Mouse (Mus musculus) E14TG2a.4 (cell line): ENCODE measurements around the gene T.

Source experiments
- CTCF ChIP-seq: conservative IDR thresholded peaks from 2 replicates; pipeline ENCODE4 v1.5.1; 2014; ENCODE audit warnings: low read length
- NANOG ChIP-seq: IDR thresholded peaks from 2 replicates; pipeline ENCODE4 v1.6.1; 2014; ENCODE audit warnings: borderline replicate concordance, low read length, mixed read lengths
- POU5F1 ChIP-seq: IDR thresholded peaks from 2 replicates; pipeline ENCODE4 v1.6.1; 2014; ENCODE audit warnings: low read length, borderline replicate concordance

- TF ChIP-seq CTCF (no peak), NANOG (no peak), POU5F1 (no peak)
Measured at GRCm38 (mm10) chr17:8484246-8484645, 50.0 kb downstream of the T start.
